Mouse (Mus musculus) intestine, embryonic 14.5 days (tissue): Measurements from ENCODE around the gene Mtfr2. TPM values are rescaled to one million over a fixed set of nuclear protein-coding genes. Genes with fewer than 3 reads are reported as not detected.
A peak's percentile ranks its signal among the peaks of the same experiment; 100 is the strongest.

Experiments used
- ATAC-seq: fragments of 200-750 bp; cut with Nextera tagmentation; replicated peaks from 2 replicates; pipeline ENCODE4 v1.8.0; 2017; ENCODE audit warnings: low read depth, moderate number of reproducible peaks, moderate TSS enrichment, moderate library complexity; ENCODE audit not compliant: low FRiP score, low TSS enrichment
- DNase-seq: peaks from one replicate; pipeline ENCODE4 v3.0.0-alpha.2; 2018; ENCODE audit warnings: low spot score
- H3K27ac ChIP-seq: fragments of 300-500 bp; sonication (generic); 2 replicates; pipeline ENCODE4 v1.5.1; 2014; ENCODE audit warnings: low read depth, mild to moderate bottlenecking, control low read depth
- H3K27me3 ChIP-seq: fragments of 300-500 bp; sonication (generic); replicated peaks from 2 replicates; pipeline ENCODE4 v1.6.1; 2014; ENCODE audit warnings: low read length, control low read depth; ENCODE audit not compliant: control insufficient read depth, insufficient read depth
- H3K36me3 ChIP-seq: fragments of 300-500 bp; sonication (generic); 2 replicates; pipeline ENCODE4 v1.6.1; 2014; ENCODE audit warnings: low read length, control low read depth; ENCODE audit not compliant: control insufficient read depth, insufficient read depth
- H3K4me1 ChIP-seq: fragments of 300-500 bp; sonication (generic); replicated peaks from 2 replicates; pipeline ENCODE4 v1.6.1; 2014; ENCODE audit warnings: low read length, control low read depth, mixed read lengths; ENCODE audit not compliant: control insufficient read depth, insufficient read depth
- H3K4me2 ChIP-seq: fragments of 300-500 bp; sonication (generic); 2 replicates; pipeline ENCODE4 v1.6.1; 2014; ENCODE audit warnings: low read length
- H3K4me3 ChIP-seq: fragments of 300-500 bp; sonication (generic); 2 replicates; pipeline ENCODE4 v1.5.1; 2014; ENCODE audit warnings: low read depth, low read length, control low read depth, mixed read lengths
- H3K9ac ChIP-seq: fragments of 300-500 bp; sonication (generic); 2 replicates; pipeline ENCODE4 v1.6.1; 2014; ENCODE audit warnings: mild to moderate bottlenecking, low read length
- H3K9me3 ChIP-seq: fragments of 300-500 bp; sonication (generic); 2 replicates; pipeline ENCODE4 v1.6.1; 2016; ENCODE audit warnings: low read length, control low read depth; ENCODE audit not compliant: control insufficient read depth
- WGBS: fragments of 180-500 bp; shearing (Covaris S2); extraction: QIAGEN DNeasy Blood & Tissue Kit; methylation state at CpG from one replicate; pipeline ENCODE4 v1.1.7; 2014; 5-methylcytosine and 5-hydroxymethylcytosine counted together
- polyA plus RNA-seq: library from polyadenylated mRNA; unstranded; fragments of >200 nt; fragmentation: Nextera tagmentation; extraction: Ambion mirVana; gene quantifications from 2 replicates; pipeline ENCODE4 v1.2.1, GENCODE M21; 2014

Mtfr2 gene
- polyA plus RNA-seq, 1 experiment from 2014 or later = 2.7 TPM

GRCm38 (mm10) chr10:20394815-20395214, 47.2 kb downstream of the Mtfr2 start:
- no peaks in the 10 kb centered on the region for H3K27me3 ChIP-seq
- DNase-seq (no peak), ATAC-seq (no peak)
- H3K36me3 ChIP-seq = no peaks in the 10 kb centered on the region
- 0 out of 2 replicates have a peak overlapping the region, but pooled peaks have one; percentile 11 for H3K27ac ChIP-seq
- H3K4me1 ChIP-seq = peaks cover 15% of the 10 kb centered on the region
- no peak overlapping the region for H3K4me2 ChIP-seq
- no peak overlapping the region for H3K9ac ChIP-seq
- 37% methylated on average over 5 of the region's 5 CpGs for WGBS
- no peak overlapping the region for H3K4me3 ChIP-seq
- no peaks in the 10 kb centered on the region for H3K9me3 ChIP-seq

- Histone ChIP-seq H3K4me2 (no peak overlapping the region), H3K27ac (no peak overlapping the region), H3K36me3 (no peaks in the 10 kb centered on the region), H3K9ac (no peak overlapping the region), H3K9me3 (no peaks in the 10 kb centered on the region), H3K4me1 (peaks cover 22% of the 10 kb centered on the region), H3K27me3 (no peaks in the 10 kb centered on the region), H3K4me3 (no peak overlapping the region)
- 96% methylated on average over 3 of the region's 3 CpGs for WGBS
- DNase-seq = no peak
- ATAC-seq = no peak
Measured at GRCm38 (mm10) chr10:20395778-20396177, 48.2 kb downstream of the Mtfr2 start.

GRCm38 (mm10) chr10:20398224-20398623, 50.7 kb downstream of the Mtfr2 start:
- H3K27ac ChIP-seq = peak overlapping the region; percentile 57; the same call in 1 of the 2 replicates
- H3K9me3 ChIP-seq = no peaks in the 10 kb centered on the region
- H3K27me3 ChIP-seq = no peaks in the 10 kb centered on the region
- no peak overlapping the region for H3K4me3 ChIP-seq
- WGBS = 47% methylated on average over 6 of the region's 6 CpGs
- DNase-seq = no peak
- no peaks in the 10 kb centered on the region for H3K36me3 ChIP-seq
- ATAC-seq = no peak
- H3K4me2 ChIP-seq = peak overlapping the region; percentile 7; the same call in 1 of the 2 replicates
- peaks cover 22% of the 10 kb centered on the region for H3K4me1 ChIP-seq
- no peak overlapping the region for H3K9ac ChIP-seq

DNA sequence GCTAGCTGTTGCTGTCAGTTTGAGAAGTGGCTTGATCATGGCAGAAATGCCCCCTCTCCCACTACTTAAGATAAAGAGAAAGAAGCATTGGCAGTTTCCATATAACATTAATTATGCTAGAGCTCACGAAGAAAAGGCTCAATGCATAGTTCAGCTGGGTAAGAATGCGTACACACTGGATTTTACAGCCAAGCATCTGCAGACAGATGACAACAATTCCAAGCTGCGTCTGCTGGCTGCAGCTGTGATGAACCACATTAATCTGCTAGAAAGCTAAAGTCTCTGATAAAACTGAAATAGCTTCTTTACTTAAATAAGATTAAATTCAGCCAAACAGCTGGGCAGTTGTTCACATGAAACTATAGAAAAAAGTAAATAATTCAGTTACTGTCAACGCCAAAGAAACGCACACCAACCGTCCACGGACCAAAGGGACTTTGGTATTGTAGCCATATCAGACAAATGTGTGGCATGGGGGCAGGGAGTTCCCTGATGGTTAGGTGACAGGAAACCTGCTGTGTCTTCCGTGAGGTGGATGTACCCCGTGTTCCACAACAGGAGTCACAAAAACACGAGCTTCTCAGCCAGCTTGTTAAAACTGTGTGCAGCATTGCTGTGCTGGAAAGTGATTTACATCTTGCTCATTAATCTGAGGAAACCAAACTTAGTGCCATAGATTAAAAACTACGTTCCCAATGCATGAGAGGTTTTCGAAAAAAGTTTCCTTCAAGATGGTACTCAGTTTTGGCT, 51.2 kb downstream of the Mtfr2 start:
- 35% methylated on average over 12 of the region's 12 CpGs for WGBS
- no peaks in the 10 kb centered on the region for H3K9me3 ChIP-seq
- DNase-seq = no peak
- no peaks in the 10 kb centered on the region for H3K36me3 ChIP-seq
- no peak overlapping the region for H3K9ac ChIP-seq
- peak overlapping the region; percentile 7; the same call in 1 of the 2 replicates for H3K4me2 ChIP-seq
- peaks cover 22% of the 10 kb centered on the region for H3K4me1 ChIP-seq
- no peak for ATAC-seq
- no peak overlapping the region for H3K4me3 ChIP-seq
- peak overlapping the region; percentile 57; the same call in 1 of the 2 replicates for H3K27ac ChIP-seq
- no peaks in the 10 kb centered on the region for H3K27me3 ChIP-seq

- no peak overlapping the region for H3K4me3 ChIP-seq
- 68% methylated on average over 15 of the region's 15 CpGs for WGBS
Measured at GRCm38 (mm10) chr10:20400406-20400805, 52.8 kb downstream of the Mtfr2 start.

GRCm38 (mm10) chr10:20402941-20403340, 55.4 kb downstream of the Mtfr2 start:
- 87% methylated on average over 5 of the region's 5 CpGs for WGBS
- DNase-seq (no peak), ATAC-seq (no peak)
- Histone ChIP-seq H3K9ac (no peak overlapping the region), H3K27ac (no peak overlapping the region), H3K4me1 (peaks cover 22% of the 10 kb centered on the region), H3K4me3 (no peak overlapping the region), H3K9me3 (no peaks in the 10 kb centered on the region), H3K36me3 (no peaks in the 10 kb centered on the region), H3K4me2 (no peak overlapping the region), H3K27me3 (no peaks in the 10 kb centered on the region)

More at GRCm38 (mm10) chr10:20400406-20400805, 52.8 kb downstream of the Mtfr2 start:
- no peak overlapping the region for H3K9ac ChIP-seq
- ATAC-seq = no peak
- no peak for DNase-seq
- H3K27ac ChIP-seq = no peak overlapping the region
- no peaks in the 10 kb centered on the region for H3K9me3 ChIP-seq
- no peak overlapping the region for H3K4me2 ChIP-seq
- no peaks in the 10 kb centered on the region for H3K27me3 ChIP-seq
- no peaks in the 10 kb centered on the region for H3K36me3 ChIP-seq
- H3K4me1 ChIP-seq = peaks cover 22% of the 10 kb centered on the region

- H3K27me3 ChIP-seq = no peaks in the 10 kb centered on the region
- peak; percentile 55; the same call in 1 of the 2 replicates for ATAC-seq
- no peak overlapping the region for H3K27ac ChIP-seq
- H3K4me3 ChIP-seq = no peak overlapping the region
- H3K4me1 ChIP-seq = peaks cover 4% of the 10 kb centered on the region; the same call in 1 of the 2 replicates
- no peaks in the 10 kb centered on the region for H3K36me3 ChIP-seq
- H3K4me2 ChIP-seq = no peak overlapping the region
- no peaks in the 10 kb centered on the region for H3K9me3 ChIP-seq
- no peak for DNase-seq
- WGBS = 89% methylated on average over 2 of the region's 2 CpGs
- H3K9ac ChIP-seq = no peak overlapping the region
Measured at GRCm38 (mm10) chr10:20405471-20405870, 57.9 kb downstream of the Mtfr2 start.

DNA sequence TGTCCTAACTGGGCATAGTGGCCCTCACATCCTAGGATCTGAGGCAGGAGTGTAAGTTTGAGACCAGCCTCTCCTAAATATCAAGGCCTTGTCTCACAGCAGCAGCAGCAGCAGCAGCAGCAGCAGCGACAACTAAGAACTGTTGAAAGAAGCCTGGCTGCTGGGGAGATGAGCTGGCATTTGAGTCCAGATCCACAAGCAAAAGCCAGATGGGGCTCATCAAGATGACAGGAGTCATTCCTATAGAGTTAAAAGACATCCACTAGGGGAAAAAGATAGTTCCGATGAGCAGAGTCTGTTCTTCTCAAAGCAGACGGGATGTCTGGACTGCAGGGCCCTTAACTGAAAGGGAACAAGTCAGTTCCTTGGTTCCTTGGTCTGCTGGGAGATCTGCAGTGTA, 60.8 kb downstream of the Mtfr2 start:
- Histone ChIP-seq H3K9ac (no peak overlapping the region), H3K4me2 (no peak overlapping the region), H3K27ac (no peak overlapping the region), H3K36me3 (no peaks in the 10 kb centered on the region), H3K9me3 (0 out of 2 replicates have a peak, but pooled peaks cover 5% of the 10 kb centered on the region), H3K27me3 (no peaks in the 10 kb centered on the region), H3K4me3 (no peak overlapping the region), H3K4me1 (peaks cover 2% of the 10 kb centered on the region; the same call in 1 of the 2 replicates)
- DNase-seq = no peak
- 46% methylated on average over 3 of the region's 3 CpGs for WGBS
- ATAC-seq = no peak

- H3K36me3 ChIP-seq = no peaks in the 10 kb centered on the region
- ATAC-seq (no peak), DNase-seq (no peak)
- H3K9ac ChIP-seq = no peak overlapping the region
- no peak overlapping the region for H3K4me2 ChIP-seq
- H3K27me3 ChIP-seq = no peaks in the 10 kb centered on the region
- 0 out of 2 replicates have a peak, but pooled peaks cover 5% of the 10 kb centered on the region for H3K9me3 ChIP-seq
- H3K4me1 ChIP-seq = peaks cover 2% of the 10 kb centered on the region; the same call in 1 of the 2 replicates
- H3K4me3 ChIP-seq = no peak overlapping the region
- WGBS = 65% methylated on average over 10 of the region's 10 CpGs
- no peak overlapping the region for H3K27ac ChIP-seq
Measured at GRCm38 (mm10) chr10:20409181-20409580, 61.6 kb downstream of the Mtfr2 start.
